Mouse (Mus musculus) embryo, embryonic 10 days (tissue): Measurements from ENCODE around the gene Fah.

ENCODE experiments used
- DNase-seq: peaks from one replicate; pipeline ENCODE4 v3.0.0-alpha.2; 2015; ENCODE audit warnings: low spot score

Fah gene

GRCm38 (mm10) chr7:84606293-84606749, at the start of gene Fah:
Fah (minus strand) TSS chr7:84606722.
- DNase-seq: peak; percentile 70

GRCm38 (mm10) chr7:84652740-84653139, 46.2 kb upstream of the Fah start:
- DNase-seq: no peak

GRCm38 (mm10) chr7:84651987-84652321, 45.4 kb upstream of the Fah start:
- DNase-seq: no peak

- DNase-seq: no peak
These were observed 44.9 kb upstream of the Fah start for GRCm38 (mm10) chr7:84651303-84651986.

GRCm38 (mm10) chr7:84649016-84649415, 42.5 kb upstream of the Fah start:
- DNase-seq: no peak

- DNase-seq: no peak
These were observed 39.7 kb upstream of the Fah start for GRCm38 (mm10) chr7:84646256-84646655.

- no peak for DNase-seq
These were observed 36.9 kb upstream of the Fah start for GRCm38 (mm10) chr7:84643270-84643998.

- no peak for DNase-seq
These were observed 35.8 kb upstream of the Fah start for GRCm38 (mm10) chr7:84642159-84642928.

GRCm38 (mm10) chr7:84636939-84637338, 30.4 kb upstream of the Fah start:
- DNase-seq: no peak

- DNase-seq: no peak
These were observed 25.4 kb upstream of the Fah start for GRCm38 (mm10) chr7:84631878-84632277.

- no peak for DNase-seq
These were observed 17.2 kb upstream of the Fah start for GRCm38 (mm10) chr7:84623718-84624117.

- no peak for DNase-seq
These were observed 14.4 kb upstream of the Fah start for GRCm38 (mm10) chr7:84620956-84621355.

GRCm38 (mm10) chr7:84618951-84619350, 12.4 kb upstream of the Fah start:
- DNase-seq: no peak

GRCm38 (mm10) chr7:84612445-84612844, 5.9 kb upstream of the Fah start:
- no peak for DNase-seq

GRCm38 (mm10) chr7:84611609-84612008, 5.1 kb upstream of the Fah start:
- no peak for DNase-seq

- DNase-seq: peak; percentile 38
These were observed 724 bp downstream of the Fah start for GRCm38 (mm10) chr7:84605704-84606292.

GRCm38 (mm10) chr7:84605033-84605687, 1.4 kb downstream of the Fah start:
- DNase-seq: peak; percentile 9

- no peak for DNase-seq
These were observed 2.0 kb downstream of the Fah start for GRCm38 (mm10) chr7:84604501-84604900.

GRCm38 (mm10) chr7:84601331-84601730, 5.2 kb downstream of the Fah start:
- DNase-seq: no peak

- DNase-seq: no peak
These were observed 5.9 kb downstream of the Fah start for GRCm38 (mm10) chr7:84600631-84601030.

GRCm38 (mm10) chr7:84596633-84597032, 9.9 kb downstream of the Fah start:
- no peak for DNase-seq

GRCm38 (mm10) chr7:84596002-84596401, 10.5 kb downstream of the Fah start:
- no peak for DNase-seq
